Mouse (Mus musculus): Measurements from ENCODE around the gene Zbtb8a. TPM values are rescaled to one million over a fixed set of nuclear protein-coding genes. Genes with fewer than 3 reads are reported as not detected.

Gene Zbtb8a
- polyA plus RNA-seq, 1 experiment from 2014 or later, result 21.6 TPM

- Histone ChIP-seq H3K4me2 (no peak overlapping the region), H3K9ac (no peak overlapping the region), H3K9me3 (no peaks in the 10 kb centered on the region), H3K36me3 (peaks cover 80% of the 10 kb centered on the region), H3K4me1 (no peaks in the 10 kb centered on the region), H3K4me3 (no peak overlapping the region), H3K27ac (no peak overlapping the region), H3K27me3 (no peaks in the 10 kb centered on the region)
- 79% methylated on average over 1 of the region's 1 CpGs for WGBS
- no peak for ATAC-seq (ENCODE audit: borderline replicate concordance, extremely low read depth, low FRiP score, low TSS enrichment)
These were observed 53.2 kb downstream of the Zbtb8a start for GRCm38 (mm10) chr4:129324756-129325155.

GRCm38 (mm10) chr4:129323491-129323890 lies 54.4 kb downstream of the Zbtb8a start:
- Histone ChIP-seq H3K27me3 (no peaks in the 10 kb centered on the region), H3K36me3 (peaks cover 79% of the 10 kb centered on the region), H3K27ac (no peak overlapping the region), H3K4me1 (no peaks in the 10 kb centered on the region), H3K9me3 (no peaks in the 10 kb centered on the region), H3K9ac (no peak overlapping the region), H3K4me2 (no peak overlapping the region), H3K4me3 (no peak overlapping the region)
- 83% methylated on average over 1 of the region's 1 CpGs for WGBS
- no peak for ATAC-seq (ENCODE audit: borderline replicate concordance, extremely low read depth, low FRiP score, low TSS enrichment)

DNA sequence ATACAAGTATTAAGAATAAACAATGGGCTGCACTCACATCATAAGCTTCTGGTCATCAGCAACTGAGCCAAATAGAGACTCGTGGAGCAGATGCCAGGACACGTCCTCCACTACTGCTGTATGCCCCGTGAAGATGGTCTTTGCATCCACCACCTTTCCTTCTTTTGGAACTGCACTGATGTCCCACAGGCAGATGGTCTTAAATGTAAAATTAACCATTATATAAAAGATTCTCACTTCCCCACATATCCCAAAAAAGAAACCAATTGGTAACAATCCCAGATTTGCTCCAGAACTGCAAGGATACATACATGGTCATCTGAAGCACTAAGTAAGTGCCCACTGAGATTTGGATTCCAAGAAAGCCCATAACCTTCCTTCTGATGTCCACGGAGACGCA lies 55.9 kb downstream of the Zbtb8a start:
- Histone ChIP-seq H3K36me3 (peaks cover 79% of the 10 kb centered on the region), H3K4me2 (no peak overlapping the region), H3K4me3 (no peak overlapping the region), H3K9me3 (no peaks in the 10 kb centered on the region), H3K27me3 (no peaks in the 10 kb centered on the region), H3K4me1 (no peaks in the 10 kb centered on the region), H3K27ac (no peak overlapping the region), H3K9ac (no peak overlapping the region)
- no peak for ATAC-seq (ENCODE audit: borderline replicate concordance, extremely low read depth, low FRiP score, low TSS enrichment)
- WGBS, result 89% methylated on average over 5 of the region's 5 CpGs

DNA sequence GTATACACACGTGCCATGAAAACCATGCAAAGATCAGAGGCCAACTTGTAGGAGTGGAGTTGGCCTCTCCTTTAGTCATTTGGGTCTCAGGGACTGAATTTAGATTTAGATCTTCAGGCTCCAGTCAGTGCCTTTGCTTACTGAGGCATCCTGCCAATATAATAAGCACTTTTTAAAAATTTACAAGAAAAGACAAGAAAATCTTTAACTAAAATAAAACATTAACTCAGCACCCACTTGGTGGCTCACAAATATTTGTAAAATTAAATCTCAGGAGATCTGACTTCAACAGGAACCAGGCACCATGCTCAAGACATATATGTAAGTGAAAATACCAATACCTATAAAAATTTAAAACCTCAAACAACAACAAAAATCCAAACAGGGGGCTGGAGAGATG lies 57.0 kb downstream of the Zbtb8a start:
- Histone ChIP-seq H3K36me3 (peaks cover 82% of the 10 kb centered on the region), H3K4me2 (no peak overlapping the region), H3K9me3 (no peaks in the 10 kb centered on the region), H3K27me3 (no peaks in the 10 kb centered on the region), H3K4me3 (no peak overlapping the region), H3K27ac (no peak overlapping the region), H3K9ac (no peak overlapping the region), H3K4me1 (no peaks in the 10 kb centered on the region)
- 75% methylated on average over 1 of the region's 1 CpGs for WGBS
- no peak for ATAC-seq (ENCODE audit: borderline replicate concordance, extremely low read depth, low FRiP score, low TSS enrichment)

DNA sequence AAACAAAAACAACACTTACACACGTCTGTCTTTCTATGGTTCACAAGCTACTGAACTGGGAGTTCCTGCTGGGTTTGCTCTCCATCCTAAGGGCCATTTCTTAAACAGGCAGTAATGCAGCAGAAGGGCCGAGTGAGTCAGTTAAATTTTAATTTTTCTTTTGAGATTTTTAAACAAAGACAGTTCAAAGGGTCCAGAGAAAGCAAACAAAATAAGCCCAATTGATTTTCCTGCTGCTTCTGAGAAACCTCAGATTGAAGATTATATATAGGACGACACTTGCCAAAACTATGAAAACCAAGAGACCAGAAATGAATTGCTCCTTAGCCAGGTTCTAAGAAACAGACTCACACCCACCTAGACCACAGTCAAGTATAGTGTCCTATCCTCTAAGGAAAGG lies 64.0 kb downstream of the Zbtb8a start:
- Histone ChIP-seq H3K9ac (no peak overlapping the region), H3K27me3 (no peaks in the 10 kb centered on the region), H3K27ac (no peak overlapping the region), H3K9me3 (no peaks in the 10 kb centered on the region), H3K4me3 (no peak overlapping the region), H3K36me3 (peaks cover 92% of the 10 kb centered on the region), H3K4me1 (no peaks in the 10 kb centered on the region), H3K4me2 (no peak overlapping the region)
- ATAC-seq (ENCODE audit: borderline replicate concordance, extremely low read depth, low FRiP score, low TSS enrichment), result no peak
- 61% methylated on average over 3 of the region's 3 CpGs for WGBS

GRCm38 (mm10) chr4:129307936-129308335 lies 70.0 kb downstream of the Zbtb8a start:
- H3K4me1 ChIP-seq, result no peaks in the 10 kb centered on the region

DNA sequence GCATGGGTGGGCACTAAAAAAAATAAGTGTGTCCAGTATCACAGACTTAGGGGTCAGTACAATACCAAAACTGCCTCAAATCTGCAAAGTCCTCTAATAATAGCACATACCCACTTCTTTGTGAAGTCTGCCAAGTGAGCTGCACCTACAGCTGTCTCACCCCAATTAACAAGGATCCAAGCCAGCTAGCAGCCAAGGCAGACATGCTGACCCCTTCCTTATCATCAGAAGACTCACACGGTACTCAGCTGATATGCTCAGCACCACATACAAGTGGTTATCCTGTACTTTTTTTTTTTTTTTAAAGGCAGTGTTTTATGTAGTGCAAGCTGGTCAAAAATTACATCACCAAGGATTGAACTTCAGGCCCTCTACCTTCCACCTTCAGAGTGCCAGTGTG lies 73.6 kb downstream of the Zbtb8a start:
- Histone ChIP-seq H3K9ac (no peak overlapping the region), H3K27ac (no peak overlapping the region), H3K4me3 (no peak overlapping the region), H3K4me1 (peaks cover 2% of the 10 kb centered on the region), H3K9me3 (no peaks in the 10 kb centered on the region), H3K27me3 (no peaks in the 10 kb centered on the region), H3K4me2 (no peak overlapping the region), H3K36me3 (peaks cover 37% of the 10 kb centered on the region)
- ATAC-seq (ENCODE audit: borderline replicate concordance, extremely low read depth, low FRiP score, low TSS enrichment), result no peak
- WGBS, result 28% methylated on average over 1 of the region's 1 CpGs

More at GRCm38 (mm10) chr4:129307936-129308335, 70.0 kb downstream of the Zbtb8a start:
- no peaks in the 10 kb centered on the region for H3K27me3 ChIP-seq
- no peak for ATAC-seq (ENCODE audit: borderline replicate concordance, extremely low read depth, low FRiP score, low TSS enrichment)
- peaks cover 68% of the 10 kb centered on the region for H3K36me3 ChIP-seq
- H3K27ac ChIP-seq, result no peak overlapping the region
- no peak overlapping the region for H3K9ac ChIP-seq
- 87% methylated on average over 1 of the region's 1 CpGs for WGBS
- H3K4me2 ChIP-seq, result no peak overlapping the region
- H3K4me3 ChIP-seq, result no peak overlapping the region
- H3K9me3 ChIP-seq, result no peaks in the 10 kb centered on the region

GRCm38 (mm10) chr4:129303816-129304215 lies 74.1 kb downstream of the Zbtb8a start:
- Histone ChIP-seq H3K4me1 (peaks cover 7% of the 10 kb centered on the region), H3K36me3 (peaks cover 32% of the 10 kb centered on the region), H3K4me2 (no peak overlapping the region), H3K27ac (no peak overlapping the region), H3K9me3 (no peaks in the 10 kb centered on the region), H3K27me3 (no peaks in the 10 kb centered on the region), H3K9ac (no peak overlapping the region), H3K4me3 (no peak overlapping the region)
- 85% methylated on average over 9 of the region's 9 CpGs for WGBS
- no peak for ATAC-seq (ENCODE audit: borderline replicate concordance, extremely low read depth, low FRiP score, low TSS enrichment)

Other genes with a start within 250 kb of the Zbtb8a start
- 2.7 and 3.7 TPM in 2 replicates for gene Fndc5, start 241.1 kb downstream of the Zbtb8a start, polyA plus RNA-seq (2015; fragmentation: Nextera tagmentation; extraction: Ambion mirVana)
- gene S100pbp, start 188.4 kb downstream of the Zbtb8a start, polyA plus RNA-seq (2015; fragmentation: Nextera tagmentation; extraction: Ambion mirVana), result 13.5 and 14.4 TPM in 2 replicates
- gene Yars, start 188.4 kb downstream of the Zbtb8a start, polyA plus RNA-seq (2015; fragmentation: Nextera tagmentation; extraction: Ambion mirVana), result 66.4 and 69.8 TPM in 2 replicates
- gene C77080, start 116.7 kb downstream of the Zbtb8a start, polyA plus RNA-seq (2015; fragmentation: Nextera tagmentation; extraction: Ambion mirVana), result 5.2 and 6.8 TPM in 2 replicates
- gene Sync, start 90.5 kb downstream of the Zbtb8a start, polyA plus RNA-seq (2015; fragmentation: Nextera tagmentation; extraction: Ambion mirVana), result 0.54 and 0.71 TPM in 2 replicates
- gene Rbbp4, start 42.7 kb downstream of the Zbtb8a start, polyA plus RNA-seq (2015; fragmentation: Nextera tagmentation; extraction: Ambion mirVana), result 418 and 423 TPM in 2 replicates
- 44.0 and 44.5 TPM in 2 replicates for gene Zbtb8os, start 42.4 kb downstream of the Zbtb8a start, polyA plus RNA-seq (2015; fragmentation: Nextera tagmentation; extraction: Ambion mirVana)
- 2.2 and 3.1 TPM in 2 replicates for gene Zbtb8b, start 62.7 kb upstream of the Zbtb8a start, polyA plus RNA-seq (2015; fragmentation: Nextera tagmentation; extraction: Ambion mirVana)
- 23.1 and 24.2 TPM in 2 replicates for gene Bsdc1, start 83.5 kb upstream of the Zbtb8a start, polyA plus RNA-seq (2015; fragmentation: Nextera tagmentation; extraction: Ambion mirVana)
- not detected in 2 replicates for gene Tssk3, start 112.9 kb upstream of the Zbtb8a start, polyA plus RNA-seq (2015; fragmentation: Nextera tagmentation; extraction: Ambion mirVana)
- gene Fam229a, start 113.1 kb upstream of the Zbtb8a start, polyA plus RNA-seq (2015; fragmentation: Nextera tagmentation; extraction: Ambion mirVana), result not detected in 2 replicates
- gene Marcksl1, start 135.5 kb upstream of the Zbtb8a start, polyA plus RNA-seq (2015; fragmentation: Nextera tagmentation; extraction: Ambion mirVana), result 748 and 767 TPM in 2 replicates
- gene Hdac1, start 164.6 kb upstream of the Zbtb8a start, polyA plus RNA-seq (2015; fragmentation: Nextera tagmentation; extraction: Ambion mirVana), result 251 and 260 TPM in 2 replicates
- 8.3 and 24.9 TPM in 2 replicates for gene Lck, start 195.5 kb upstream of the Zbtb8a start, polyA plus RNA-seq (2015; fragmentation: Nextera tagmentation; extraction: Ambion mirVana)
- gene Fam167b, start 200.4 kb upstream of the Zbtb8a start, polyA plus RNA-seq (2015; fragmentation: Nextera tagmentation; extraction: Ambion mirVana), result 3.2 and 4.2 TPM in 2 replicates
- 259 and 262 TPM in 2 replicates for gene Eif3i, start 222.5 kb upstream of the Zbtb8a start, polyA plus RNA-seq (2015; fragmentation: Nextera tagmentation; extraction: Ambion mirVana)
- 187 and 191 TPM in 2 replicates for gene Tmem234, start 222.6 kb upstream of the Zbtb8a start, polyA plus RNA-seq (2015; fragmentation: Nextera tagmentation; extraction: Ambion mirVana)
- 1.5 and 2.1 TPM in 2 replicates for gene Dcdc2b, start 236.1 kb upstream of the Zbtb8a start, polyA plus RNA-seq (2015; fragmentation: Nextera tagmentation; extraction: Ambion mirVana)
- 29.8 and 30.6 TPM in 2 replicates for gene Iqcc, start 241.0 kb upstream of the Zbtb8a start, polyA plus RNA-seq (2015; fragmentation: Nextera tagmentation; extraction: Ambion mirVana)
- gene Ccdc28b, start 245.8 kb upstream of the Zbtb8a start, polyA plus RNA-seq (2015; fragmentation: Nextera tagmentation; extraction: Ambion mirVana), result 51.4 and 59.5 TPM in 2 replicates

Data from lung, embryonic 15.5 days (tissue).